Mouse (Mus musculus) erythroblast, embryonic 14.5 days (primary cell): ENCODE measurements around the gene Cuedc1.

Source experiments
- GATA1 ChIP-seq: IDR thresholded peaks from 2 replicates; pipeline ENCODE4 v1.6.1; 2012; ENCODE audit warnings: low read length, inconsistent platforms, mixed read lengths
- TAL1 ChIP-seq: IDR thresholded peaks from 3 replicates; pipeline ENCODE4 v1.6.1; 2012; ENCODE audit warnings: low read length, inconsistent platforms, mixed read lengths

DNA sequence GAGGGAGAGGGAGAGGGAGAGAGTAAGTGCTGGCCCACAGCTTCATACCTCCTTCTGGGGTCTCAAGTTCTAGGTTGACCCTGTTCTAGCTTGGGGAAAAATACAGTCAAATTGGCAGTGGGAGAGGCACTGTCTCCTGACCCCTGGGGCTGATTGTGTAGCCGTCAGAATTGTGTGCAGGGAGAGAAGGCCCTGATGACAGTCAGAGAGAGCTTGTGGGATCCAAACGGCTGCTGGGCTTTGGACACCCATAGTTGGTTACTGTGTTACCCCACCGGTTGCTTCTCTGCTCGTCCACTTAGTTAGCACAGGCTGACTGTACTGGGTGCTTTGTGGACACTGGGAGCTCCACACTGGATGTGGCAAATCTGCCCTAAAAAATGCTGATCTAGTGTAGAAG lies 64.9 kb downstream of the Cuedc1 start:
- TF ChIP-seq GATA1 = no peak
- no peak for TF ChIP-seq TAL1
